Mouse (Mus musculus) left cerebral cortex, postnatal 10 days (tissue): ENCODE measurements around the gene Zfp94. TPM values are rescaled to one million over a fixed set of nuclear protein-coding genes. Genes with fewer than 3 reads are reported as not detected.
"Not testable (repeated sequence)": the region's sequence is repeated elsewhere in the genome, so short reads cannot be mapped to it uniquely, and the experiment has no call there.

Experiments
- DNase-seq, 2 experiments: peaks; one replicate each; pipeline ENCODE4 v3.0.0; 2021 to 2022; ENCODE audit warnings: low spot score in 2 of 2, mixed read lengths in 1 of 2; ENCODE audit errors: extremely low spot score in 1 of 2
- intact Hi-C: fragments of 180-260 bp; cut with DNase I; formaldehyde crosslinking; loops from one replicate; pipeline ENCODE4 v1.15.1; 2025
- total RNA-seq, 2 experiments: library from RNA; stranded (reverse); gene quantifications; 2 replicates each; pipeline ENCODE4 v1.2.3; 2021

Gene Zfp94
- total RNA-seq, 2 experiments from 2014 or later: 14.8 to 16.0 TPM

GRCm38 (mm10) chr7:24288512-24288911 lies 28.0 kb downstream of the Zfp94 start:
- intact Hi-C loops: no loop called here
- no peak for DNase-seq

- no peak for DNase-seq
- intact Hi-C loops: no loop called here
Observed at GRCm38 (mm10) chr7:24287670-24288069, 28.8 kb downstream of the Zfp94 start.

GRCm38 (mm10) chr7:24286916-24287315 lies 29.6 kb downstream of the Zfp94 start:
- DNase-seq: no peak
- intact Hi-C loops: no loop called here

GRCm38 (mm10) chr7:24286090-24286489 lies 30.4 kb downstream of the Zfp94 start:
- DNase-seq: no peak

GRCm38 (mm10) chr7:24280858-24281145 lies 35.7 kb downstream of the Zfp94 start:
- no peak for DNase-seq

More at GRCm38 (mm10) chr7:24286090-24286489, 30.4 kb downstream of the Zfp94 start:
- intact Hi-C loops: no loop called here

GRCm38 (mm10) chr7:24280031-24280857 lies 36.2 kb downstream of the Zfp94 start:
- DNase-seq: no peak
- intact Hi-C loops: no loop called here

More at GRCm38 (mm10) chr7:24280858-24281145, 35.7 kb downstream of the Zfp94 start:
- intact Hi-C loops: no loop called here

GRCm38 (mm10) chr7:24278771-24279170 lies 37.7 kb downstream of the Zfp94 start:
- intact Hi-C loops, DNase-seq: not testable (repeated sequence)

- intact Hi-C loops: no loop called here
- no peak for DNase-seq
Observed at GRCm38 (mm10) chr7:24274456-24274855, 42.0 kb downstream of the Zfp94 start.

GRCm38 (mm10) chr7:24271191-24271590 lies 45.3 kb downstream of the Zfp94 start:
- intact Hi-C loops: no loop called here
- no peak for DNase-seq

- peak; percentile 80 to 83 for DNase-seq
- intact Hi-C loops: no loop called here
Observed at GRCm38 (mm10) chr7:24270288-24270672, 46.2 kb downstream of the Zfp94 start, which contains the start of gene Zfp93. Zfp93 (plus strand) TSS chr7:24270420.

- DNase-seq: no peak
- intact Hi-C loops: no loop called here
Observed at GRCm38 (mm10) chr7:24269667-24270287, 46.7 kb downstream of the Zfp94 start.

- DNase-seq: no peak
- intact Hi-C loops: no loop called here
Observed at GRCm38 (mm10) chr7:24269256-24269655, 47.2 kb downstream of the Zfp94 start.

GRCm38 (mm10) chr7:24268176-24269155 lies 48.0 kb downstream of the Zfp94 start:
- intact Hi-C loops: no loop called here
- DNase-seq: no peak

- intact Hi-C loops: loop anchor here (10.0 kb wide), 1 partner anchor 125 kb away; the partner anchor contains the start of gene Zfp235
- DNase-seq: no peak
Observed at GRCm38 (mm10) chr7:24260000-24260312, 56.5 kb downstream of the Zfp94 start.

GRCm38 (mm10) chr7:24259306-24259999 lies 57.0 kb downstream of the Zfp94 start:
- intact Hi-C loops: loop anchor here (10.0 kb wide), 1 partner anchor 125 kb away; the partner anchor contains the start of gene Zfp235
- DNase-seq: no peak

GRCm38 (mm10) chr7:24254633-24255474 lies 61.6 kb downstream of the Zfp94 start, which contains the start of gene Zfp108:
Zfp108 (plus strand) TSS chr7:24254794.
- DNase-seq: peak; percentile 82 to 90
- intact Hi-C loops: loop anchor here (10.0 kb wide), 1 partner anchor 120 kb away; the partner anchor contains the start of gene Zfp235

- DNase-seq: no peak
- intact Hi-C loops: loop anchor here (10.0 kb wide), 1 partner anchor 119 kb away; the partner anchor contains the start of gene Zfp235
Observed at GRCm38 (mm10) chr7:24253779-24254615, 62.5 kb downstream of the Zfp94 start.
